Mouse (Mus musculus): ENCODE data around the gene Btnl10. TPM values are rescaled to one million over a fixed set of nuclear protein-coding genes. Genes with fewer than 3 reads are reported as not detected.
A peak's percentile ranks its signal among the peaks of the same experiment; 100 is the strongest.
"Not testable (repeated sequence)": the region's sequence is repeated elsewhere in the genome, so short reads cannot be mapped to it uniquely, and the experiment has no call there.

Gene Btnl10
- polyA plus RNA-seq, 1 experiment from 2014 or later: not detected

DNA sequence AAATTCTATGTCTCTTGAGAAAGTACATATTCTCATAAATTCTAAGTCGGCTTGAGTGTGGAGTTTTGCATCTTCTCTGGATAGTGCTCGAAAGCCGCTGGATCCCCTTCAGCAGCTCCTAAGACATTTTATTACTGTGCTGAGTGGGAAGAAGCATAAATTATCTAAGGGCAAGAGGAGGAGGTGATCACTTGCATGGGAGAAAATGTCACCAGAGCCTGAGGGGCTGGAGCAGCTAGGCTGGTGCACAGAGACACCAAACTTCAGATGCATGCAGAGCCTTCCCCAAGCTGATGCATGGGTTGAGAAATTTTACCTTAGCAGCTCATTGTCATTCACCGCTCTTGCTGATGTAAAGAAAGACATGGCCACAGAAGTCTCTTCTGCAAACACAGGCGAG, 26.4 kb downstream of the Btnl10 start:
- H3K36me3 ChIP-seq (ENCODE audit: control insufficient read depth, insufficient read depth, low read length): no peaks in the 10 kb centered on the region
- no peak overlapping the region for H3K9ac ChIP-seq (ENCODE audit: low read length)
- no peak overlapping the region for H3K27ac ChIP-seq (ENCODE audit: low read depth, low read length)
- H3K4me3 ChIP-seq (ENCODE audit: low read depth, low read length): no peak overlapping the region
- ATAC-seq (ENCODE audit: low FRiP score) (no peak), DNase-seq (ENCODE audit: low spot score, missing footprints) (no peak)
- no peaks in the 10 kb centered on the region for H3K27me3 ChIP-seq (ENCODE audit: control insufficient read depth, insufficient read depth, low read length)
- H3K9me3 ChIP-seq (ENCODE audit: control insufficient read depth, low read length): no peaks in the 10 kb centered on the region
- 0 out of 2 replicates have a peak, but pooled peaks cover 4% of the 10 kb centered on the region for H3K4me1 ChIP-seq (ENCODE audit: control insufficient read depth, insufficient read depth, low read length)
- no peak overlapping the region for H3K4me2 ChIP-seq
- 74% methylated on average over 5 of the region's 5 CpGs for WGBS

DNA sequence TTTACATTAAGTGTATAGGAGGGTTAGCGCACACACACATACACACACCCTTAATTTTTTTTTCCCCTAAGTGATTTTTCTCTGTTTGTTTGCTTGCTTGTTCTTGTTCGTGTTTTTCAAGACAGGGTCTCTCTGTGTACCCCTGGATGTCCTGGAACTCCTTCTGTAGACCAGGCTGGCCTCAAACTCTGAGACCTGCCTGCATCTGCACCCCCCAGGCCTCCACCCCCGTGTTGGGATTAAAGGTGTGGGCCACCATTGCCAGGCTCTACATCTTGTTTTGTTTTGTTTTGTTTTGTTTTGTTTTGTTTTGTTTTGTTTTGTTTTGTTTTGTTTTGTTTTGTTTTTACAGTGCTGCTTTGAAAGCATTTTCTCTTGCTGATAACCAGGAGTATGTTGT, 29.6 kb downstream of the Btnl10 start:
- peaks cover 11% of the 10 kb centered on the region for H3K4me1 ChIP-seq (ENCODE audit: control insufficient read depth, insufficient read depth, low read length)
- H3K27ac ChIP-seq (ENCODE audit: low read depth, low read length): no peak overlapping the region
- no peak for DNase-seq (ENCODE audit: low spot score, missing footprints)
- no peaks in the 10 kb centered on the region for H3K36me3 ChIP-seq (ENCODE audit: control insufficient read depth, insufficient read depth, low read length)
- H3K9me3 ChIP-seq (ENCODE audit: control insufficient read depth, low read length): no peaks in the 10 kb centered on the region
- peak overlapping the region; percentile 83; the same call in 1 of the 2 replicates for H3K4me2 ChIP-seq
- H3K9ac ChIP-seq (ENCODE audit: low read length): peak overlapping the region; percentile 80; the same call in 1 of the 2 replicates
- 81% methylated on average over 3 of the region's 3 CpGs for WGBS
- ATAC-seq (ENCODE audit: low FRiP score): no peak
- no peaks in the 10 kb centered on the region for H3K27me3 ChIP-seq (ENCODE audit: control insufficient read depth, insufficient read depth, low read length)
- no peak overlapping the region for H3K4me3 ChIP-seq (ENCODE audit: low read depth, low read length)

DNA sequence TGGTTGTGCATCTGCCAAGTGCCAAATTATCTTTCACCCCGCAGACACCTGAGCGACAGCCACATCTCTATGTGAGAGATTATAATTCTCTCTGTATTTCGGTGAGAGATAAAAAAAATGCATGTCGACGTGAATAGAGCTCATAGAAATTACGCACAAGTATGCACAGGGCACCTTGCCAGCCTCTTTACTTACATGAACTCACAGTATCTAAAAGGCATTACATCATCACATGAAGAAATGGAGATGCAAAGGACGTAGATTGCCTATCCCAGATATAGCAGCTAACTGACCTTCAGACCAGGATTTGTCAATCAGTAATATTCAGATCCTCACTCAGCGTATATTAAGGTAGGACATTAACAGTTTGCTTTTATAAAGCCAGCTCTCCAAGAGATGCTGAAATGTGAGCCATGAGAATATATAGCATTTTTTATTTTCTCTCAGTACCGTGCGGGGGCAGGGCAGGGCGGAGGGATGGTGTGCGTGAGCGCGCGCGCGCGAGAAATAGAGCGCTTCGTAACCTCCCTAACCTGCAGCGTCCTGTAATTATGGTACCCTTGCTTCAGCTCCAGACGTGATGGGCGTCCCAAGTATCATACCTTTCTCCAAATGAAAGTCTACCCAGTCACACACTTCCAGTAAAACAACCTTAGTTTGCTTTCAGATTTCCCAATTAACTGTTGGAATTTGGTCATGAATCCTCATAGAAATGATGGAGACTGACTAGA, 30.3 kb downstream of the Btnl10 start:
- peak; percentile 92 for DNase-seq (ENCODE audit: low spot score, missing footprints)

DNA sequence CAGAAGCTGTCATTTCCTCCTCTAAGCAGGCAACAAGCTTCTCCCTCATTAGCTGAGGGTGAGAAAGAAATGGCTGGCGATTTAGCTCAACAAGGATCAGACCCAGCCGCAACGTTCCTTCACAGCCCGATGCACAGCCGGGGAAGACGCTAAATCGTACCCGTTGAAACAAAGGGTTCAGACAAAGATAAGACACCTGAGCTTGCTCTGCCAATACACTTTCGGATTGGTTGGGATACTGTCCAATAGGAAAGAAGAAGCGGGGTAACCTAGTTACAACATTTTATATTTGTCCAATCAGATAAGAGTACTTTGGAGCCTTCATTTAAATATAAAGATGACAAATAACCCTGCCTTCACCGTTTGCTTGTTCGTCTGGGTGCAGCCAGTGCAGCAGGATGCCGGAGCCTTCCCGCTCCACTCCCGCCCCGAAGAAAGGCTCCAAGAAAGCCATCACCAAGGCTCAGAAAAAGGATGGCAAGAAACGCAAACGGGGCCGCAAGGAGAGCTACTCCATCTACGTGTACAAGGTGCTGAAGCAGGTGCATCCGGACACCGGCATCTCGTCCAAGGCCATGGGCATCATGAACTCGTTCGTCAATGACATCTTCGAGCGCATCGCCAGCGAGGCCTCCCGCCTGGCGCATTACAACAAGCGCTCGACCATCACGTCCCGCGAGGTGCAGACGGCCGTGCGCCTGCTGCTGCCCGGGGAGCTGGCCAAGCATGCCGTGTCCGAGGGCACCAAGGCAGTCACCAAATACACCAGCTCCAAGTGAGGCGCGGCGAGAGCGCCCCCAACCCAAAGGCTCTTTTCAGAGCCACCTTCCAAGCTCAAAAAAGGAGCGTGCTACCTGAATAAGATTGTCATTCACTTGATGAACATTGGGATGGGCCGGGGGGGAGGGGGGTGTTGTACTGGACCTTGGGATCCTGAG, 31.1 kb downstream of the Btnl10 start, which contains the start of gene Hist3h2ba:
Gene Hist3h2ba, plus strand, starts transcription at position 379 of the 938 bp plus-strand sequence.
- Histone ChIP-seq H3K9me3 (ENCODE audit: control insufficient read depth, low read length) (no peaks in the 10 kb centered on the region), H3K27me3 (ENCODE audit: control insufficient read depth, insufficient read depth, low read length) (no peaks in the 10 kb centered on the region), H3K4me3 (ENCODE audit: low read depth, low read length) (peak within 1 kb of the TSS; percentile 57), H3K27ac (ENCODE audit: low read depth, low read length) (peak within 1 kb of the TSS; percentile 98), H3K36me3 (ENCODE audit: control insufficient read depth, insufficient read depth, low read length) (no peaks in the 10 kb centered on the region), H3K4me2 (peak within 1 kb of the TSS; percentile 83), H3K4me1 (ENCODE audit: control insufficient read depth, insufficient read depth, low read length) (peaks cover 15% of the 10 kb centered on the region), H3K9ac (ENCODE audit: low read length) (peak within 1 kb of the TSS; percentile 96)
- ATAC-seq (ENCODE audit: low FRiP score) (peak; percentile 91), DNase-seq (ENCODE audit: low spot score, missing footprints) (peak; percentile 98)
- under 1% methylated on average over 48 of the region's 48 CpGs for WGBS

More for the DNA sequence above, 30.3 kb downstream of the Btnl10 start:
- Histone ChIP-seq H3K4me3 (ENCODE audit: low read depth, low read length) (peak overlapping the region; percentile 57), H3K4me2 (peak overlapping the region; percentile 83), H3K9me3 (ENCODE audit: control insufficient read depth, low read length) (no peaks in the 10 kb centered on the region), H3K27ac (ENCODE audit: low read depth, low read length) (peak overlapping the region; percentile 98), H3K4me1 (ENCODE audit: control insufficient read depth, insufficient read depth, low read length) (peaks cover 11% of the 10 kb centered on the region), H3K9ac (ENCODE audit: low read length) (peak overlapping the region; percentile 80), H3K36me3 (ENCODE audit: control insufficient read depth, insufficient read depth, low read length) (no peaks in the 10 kb centered on the region), H3K27me3 (ENCODE audit: control insufficient read depth, insufficient read depth, low read length) (no peaks in the 10 kb centered on the region)
- 20% methylated on average over 23 of the region's 23 CpGs for WGBS
- ATAC-seq (ENCODE audit: low FRiP score): peak; percentile 47; the same call in 1 of the 2 replicates

DNA sequence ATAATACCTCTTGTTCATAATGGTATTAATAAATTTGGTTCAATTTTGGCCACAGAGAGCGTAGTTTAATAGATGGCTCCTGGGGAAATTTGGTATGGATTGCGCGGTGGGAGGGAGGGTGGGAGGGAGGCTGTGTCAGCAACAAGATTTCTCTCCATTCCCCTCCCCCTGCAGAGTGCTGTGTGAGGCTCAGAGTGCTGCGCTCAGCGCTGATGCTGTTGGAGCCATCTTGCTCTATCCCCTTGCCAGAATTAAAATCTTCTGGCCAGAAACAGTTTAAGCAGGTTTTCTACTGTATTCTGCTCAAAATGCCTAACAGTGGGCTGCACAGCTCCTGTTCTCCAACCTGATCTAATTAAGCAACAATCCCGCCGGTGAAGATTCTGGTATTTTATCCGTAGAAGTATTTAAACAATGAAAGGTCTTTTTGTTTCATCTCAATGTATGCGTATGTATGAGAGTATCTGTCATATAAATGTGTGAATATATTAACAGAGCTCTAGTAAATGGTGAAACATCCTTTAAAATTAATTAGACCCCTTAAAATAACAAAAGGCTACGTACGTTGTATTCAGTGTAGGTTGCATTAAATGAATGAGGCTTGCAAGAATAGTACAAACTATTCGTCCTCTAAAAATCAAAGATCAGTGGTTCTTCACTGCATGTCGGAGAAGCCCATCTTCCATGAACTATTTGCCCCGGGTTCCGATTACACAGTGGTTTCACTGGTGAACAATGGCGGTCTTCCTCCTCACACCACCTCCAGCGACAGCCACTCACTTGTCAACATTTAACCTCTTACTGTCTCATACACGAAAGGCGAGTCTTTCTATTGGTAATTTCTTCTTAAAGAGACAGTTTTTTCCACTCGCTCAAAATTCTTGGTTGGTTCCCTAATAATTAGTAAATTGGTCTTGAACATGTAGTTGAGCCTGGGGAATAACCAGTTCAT, 32.0 kb downstream of the Btnl10 start:
- Histone ChIP-seq H3K9me3 (ENCODE audit: control insufficient read depth, low read length) (no peaks in the 10 kb centered on the region), H3K4me3 (ENCODE audit: low read depth, low read length) (peak overlapping the region; percentile 57), H3K9ac (ENCODE audit: low read length) (peak overlapping the region; percentile 96), H3K4me2 (peak overlapping the region; percentile 83), H3K4me1 (ENCODE audit: control insufficient read depth, insufficient read depth, low read length) (peaks cover 15% of the 10 kb centered on the region), H3K27me3 (ENCODE audit: control insufficient read depth, insufficient read depth, low read length) (no peaks in the 10 kb centered on the region), H3K27ac (ENCODE audit: low read depth, low read length) (peak overlapping the region; percentile 98), H3K36me3 (ENCODE audit: control insufficient read depth, insufficient read depth, low read length) (no peaks in the 10 kb centered on the region)
- DNase-seq (ENCODE audit: low spot score, missing footprints) (peak; percentile 95), ATAC-seq (ENCODE audit: low FRiP score) (peak; percentile 53)
- WGBS: 5% methylated on average over 20 of the region's 20 CpGs

DNA sequence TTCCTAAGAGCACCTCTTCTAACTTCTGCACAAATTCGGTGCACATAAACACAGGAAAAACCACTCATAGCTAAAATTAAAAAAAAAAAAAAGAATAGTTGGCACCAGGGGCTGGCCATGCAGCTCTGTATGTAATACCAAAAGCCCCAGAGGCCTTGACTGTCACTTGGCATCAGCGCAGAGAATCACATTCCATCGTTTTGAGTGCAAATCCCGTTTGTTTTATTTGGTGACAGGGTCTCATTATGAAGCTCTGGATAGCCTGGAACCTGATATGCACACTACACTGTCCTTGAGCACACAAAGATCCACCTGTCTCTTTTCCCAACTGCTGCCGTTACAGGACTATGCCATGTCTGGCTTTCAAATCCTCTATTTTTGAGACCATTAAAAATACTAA, 33.5 kb downstream of the Btnl10 start:
- Histone ChIP-seq H3K27ac (ENCODE audit: low read depth, low read length) (no peak overlapping the region), H3K4me1 (ENCODE audit: control insufficient read depth, insufficient read depth, low read length) (peaks cover 22% of the 10 kb centered on the region), H3K27me3 (ENCODE audit: control insufficient read depth, insufficient read depth, low read length) (no peaks in the 10 kb centered on the region), H3K4me3 (ENCODE audit: low read depth, low read length) (no peak overlapping the region), H3K9ac (ENCODE audit: low read length) (no peak overlapping the region), H3K9me3 (ENCODE audit: control insufficient read depth, low read length) (no peaks in the 10 kb centered on the region), H3K4me2 (no peak overlapping the region), H3K36me3 (ENCODE audit: control insufficient read depth, insufficient read depth, low read length) (no peaks in the 10 kb centered on the region)
- WGBS: 83% methylated on average over 5 of the region's 5 CpGs
- DNase-seq (ENCODE audit: low spot score, missing footprints) (peak; percentile 84), ATAC-seq (ENCODE audit: low FRiP score) (no peak)

DNA sequence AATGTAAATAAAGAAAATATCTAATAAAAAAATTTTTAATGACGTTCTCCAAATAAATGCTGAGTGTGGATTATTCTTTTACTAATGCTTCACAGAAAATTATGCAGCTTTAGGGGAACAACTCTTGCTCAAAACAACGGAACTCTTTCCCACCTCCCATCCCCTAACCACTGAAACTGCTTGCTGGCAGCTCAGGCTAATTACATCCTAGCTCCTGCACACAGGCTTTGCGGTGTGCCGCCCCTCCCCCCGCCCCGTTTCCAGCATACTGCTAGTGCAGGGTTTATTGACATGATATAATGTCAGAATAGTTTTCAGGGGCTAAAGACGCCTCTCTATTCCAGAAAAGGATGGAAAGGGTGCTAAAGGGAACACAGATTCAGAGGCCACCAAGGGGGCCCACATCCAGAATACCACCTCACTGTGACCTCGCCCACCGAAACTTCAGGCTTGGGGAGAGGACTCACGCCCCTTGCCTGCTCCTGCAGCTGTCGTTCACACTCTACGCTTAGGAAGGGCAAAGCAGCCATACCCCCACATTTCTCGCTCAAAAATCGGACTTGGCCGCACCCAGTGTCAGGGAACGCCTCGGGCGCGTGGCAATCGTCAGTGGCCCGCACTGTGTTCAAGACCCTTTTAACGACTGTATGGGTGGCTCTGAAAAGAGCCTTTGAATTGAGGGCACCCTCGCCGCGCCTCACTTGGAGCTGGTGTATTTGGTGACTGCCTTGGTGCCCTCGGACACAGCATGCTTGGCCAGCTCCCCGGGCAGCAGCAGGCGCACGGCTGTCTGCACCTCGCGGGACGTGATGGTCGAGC, 35.9 kb downstream of the Btnl10 start:
- H3K36me3 ChIP-seq (ENCODE audit: control insufficient read depth, insufficient read depth, low read length): no peaks in the 10 kb centered on the region
- H3K4me2 ChIP-seq: peak overlapping the region; percentile 95
- peak overlapping the region; percentile 88 for H3K4me3 ChIP-seq (ENCODE audit: low read depth, low read length)
- peaks cover 10% of the 10 kb centered on the region; the same call in 1 of the 2 replicates for H3K27me3 ChIP-seq (ENCODE audit: control insufficient read depth, insufficient read depth, low read length)
- peak overlapping the region; percentile 98 for H3K9ac ChIP-seq (ENCODE audit: low read length)
- WGBS: under 1% methylated on average over 33 of the region's 33 CpGs
- ATAC-seq (ENCODE audit: low FRiP score) (peak; percentile 12), DNase-seq (ENCODE audit: low spot score, missing footprints) (peak; percentile 96)
- no peaks in the 10 kb centered on the region for H3K9me3 ChIP-seq (ENCODE audit: control insufficient read depth, low read length)
- peaks cover 33% of the 10 kb centered on the region for H3K4me1 ChIP-seq (ENCODE audit: control insufficient read depth, insufficient read depth, low read length)
- peak overlapping the region; percentile 95 for H3K27ac ChIP-seq (ENCODE audit: low read depth, low read length)

DNA sequence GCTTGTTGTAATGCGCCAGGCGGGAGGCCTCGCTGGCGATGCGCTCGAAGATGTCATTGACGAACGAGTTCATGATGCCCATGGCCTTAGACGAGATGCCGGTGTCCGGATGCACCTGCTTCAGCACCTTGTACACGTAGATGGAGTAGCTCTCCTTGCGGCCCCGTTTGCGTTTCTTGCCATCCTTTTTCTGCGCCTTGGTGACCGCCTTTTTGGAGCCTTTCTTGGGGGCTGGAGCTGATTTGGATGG, 36.4 kb downstream of the Btnl10 start:
- not testable (repeated sequence) for H3K36me3 ChIP-seq (ENCODE audit: control insufficient read depth, insufficient read depth, low read length); H3K9me3 ChIP-seq (ENCODE audit: control insufficient read depth, low read length); DNase-seq (ENCODE audit: low spot score, missing footprints)
- peak; percentile 36; the same call in 1 of the 2 replicates for ATAC-seq (ENCODE audit: low FRiP score)
- peaks cover 11% of the 10 kb centered on the region; the same call in 1 of the 2 replicates for H3K27me3 ChIP-seq (ENCODE audit: control insufficient read depth, insufficient read depth, low read length)
- peak overlapping the region; percentile 95 for H3K4me2 ChIP-seq
- peak overlapping the region; percentile 98 for H3K9ac ChIP-seq (ENCODE audit: low read length)
- peaks cover 33% of the 10 kb centered on the region for H3K4me1 ChIP-seq (ENCODE audit: control insufficient read depth, insufficient read depth, low read length)
- WGBS: 0% methylated on average over 17 of the region's 17 CpGs
- H3K27ac ChIP-seq (ENCODE audit: low read depth, low read length): peak overlapping the region; percentile 95
- H3K4me3 ChIP-seq (ENCODE audit: low read depth, low read length): peak overlapping the region; percentile 88

Data from midbrain, embryonic 11.5 days (tissue).